Mouse (Mus musculus): ENCODE measurements around the gene Fstl5. TPM values are rescaled to one million over a fixed set of nuclear protein-coding genes. Genes with fewer than 3 reads are reported as not detected.

Fstl5 gene
- 0.03 TPM in 1 of 2 replicates, not detected in the other for polyA plus RNA-seq (2012; ENCODE audit: low replicate concordance)

GRCm38 (mm10) chr3:76074060-76074707 is at the start of gene Fstl5:
Gene Fstl5 (plus strand): TSS chr3:76074270.

Other genes with a start within 250 kb of the Fstl5 start
- 16.0 and 44.1 TPM in 2 replicates for gene Golim4, start 117.3 kb upstream of the Fstl5 start, polyA plus RNA-seq (2012; ENCODE audit: low replicate concordance)